Mouse (Mus musculus): ENCODE results near the gene Cycs.

GRCm38 (mm10) chr6:50598560-50598959 is 32.2 kb upstream of the Cycs start:
- TF ChIP-seq CTCF (IDR thresholded peaks at IDR 0.05; ENCODE audit: extremely low read depth, insufficient read length, insufficient replicate concordance, low read depth, low read length) = no peak
- no peak for TF ChIP-seq POLR2A (IDR thresholded peaks at IDR 0.05; ENCODE audit: low read depth, low read length)
